Mouse (Mus musculus) adrenal gland, adult 10 weeks (tissue): ENCODE measurements around the gene Klf8. TPM values are rescaled to one million over a fixed set of nuclear protein-coding genes. Genes with fewer than 3 reads are reported as not detected.

Source experiments
- polyA plus RNA-seq: library from polyadenylated mRNA; stranded (reverse); fragments of 350-450 nt; fragmentation: Illumina TruSeq; extraction: RNeasy Lipid Tissue Mini Kit (QIAGEN cat#74804); gene quantifications from one replicate; pipeline ENCODE4 v1.2.3, GENCODE M21; 2014; ENCODE audit warnings: low read depth, low replicate concordance

The Klf8 gene
- 0.99 TPM for polyA plus RNA-seq

GRCm38 (mm10) chrX:153237304-153237919 is at the start of gene Klf8:
Gene Klf8, plus strand, starts transcription at chrX:153237466.

Other genes with a start within 250 kb of the Klf8 start
- gene Usp51, start 231.0 kb upstream of the Klf8 start, polyA plus RNA-seq, result 10.3 TPM
- gene Mageh1, start 199.9 kb upstream of the Klf8 start, polyA plus RNA-seq, result 28.8 TPM
- gene Foxr2, start 118.7 kb upstream of the Klf8 start, polyA plus RNA-seq, result 0.17 TPM
- gene Rragb, start 97.5 kb upstream of the Klf8 start, polyA plus RNA-seq, result 31.0 TPM